Mouse (Mus musculus) liver, adult 2 months (tissue): ENCODE measurements at regions not wholly inside any gene's neighbourhood (a gene's known extent, or its start where the extent isn't known, plus 50 kb on each side); places are given as distances from the start of the nearest gene placed in this dataset.

Experiments used
- DNase-seq: peaks from one replicate; pipeline ENCODE4 v3.0.0-alpha.2; 2011; ENCODE audit warnings: low read depth, low spot score; ENCODE audit errors: extremely low read depth
- H3K27ac ChIP-seq: fragments of 200-500 bp; replicated peaks from 2 replicates; pipeline ENCODE4 v1.5.1; 2012; ENCODE audit warnings: low read depth, mild to moderate bottlenecking, control low read depth, inconsistent platforms, low read length; ENCODE audit not compliant: insufficient read depth
- H3K27me3 ChIP-seq: fragments of 200-500 bp; 2 replicates; pipeline ENCODE4 v1.6.1; 2012; ENCODE audit warnings: mild to moderate bottlenecking, moderate library complexity, low read length, inconsistent platforms; ENCODE audit not compliant: control insufficient read depth, insufficient read depth
- H3K36me3 ChIP-seq: fragments of 200-500 bp; 2 replicates; pipeline ENCODE4 v1.6.1; 2012; ENCODE audit warnings: low read length, inconsistent platforms; ENCODE audit not compliant: control insufficient read depth, insufficient read depth
- H3K4me1 ChIP-seq: fragments of 200-500 bp; 2 replicates; pipeline ENCODE4 v1.6.1; 2011; ENCODE audit warnings: low read length; ENCODE audit not compliant: control insufficient read depth, insufficient read depth
- H3K4me3 ChIP-seq: fragments of 200-500 bp; 2 replicates; pipeline ENCODE4 v1.5.1; 2011; ENCODE audit warnings: low read depth, mild to moderate bottlenecking, control low read depth, low read length, moderate library complexity; ENCODE audit not compliant: insufficient read depth
- H3K79me2 ChIP-seq: fragments of 200-500 bp; 2 replicates; pipeline ENCODE4 v1.6.1; 2012; ENCODE audit warnings: inconsistent platforms, mild to moderate bottlenecking, low read length, moderate library complexity; ENCODE audit not compliant: control insufficient read depth, insufficient read depth
- H3K9ac ChIP-seq: fragments of 200-500 bp; 2 replicates; pipeline ENCODE4 v1.6.1; 2012; ENCODE audit warnings: low read depth, mild to moderate bottlenecking, control low read depth, inconsistent platforms, low read length
- CTCF ChIP-seq: fragments of 200-500 bp; IDR thresholded peaks from 2 replicates; pipeline ENCODE4 v1.5.1; 2011; ENCODE audit warnings: low read depth, low read length, control low read depth
- POLR2A ChIP-seq: fragments of 200-500 bp; IDR thresholded peaks from 2 replicates; pipeline ENCODE4 v1.6.1; 2011; ENCODE audit warnings: low read length, control low read depth; ENCODE audit not compliant: insufficient read depth; ENCODE audit errors: extremely low read depth
- WGBS: fragments of 180-500 bp; shearing (Covaris S2); methylation state at CpG from one replicate; pipeline ENCODE4 v1.1.7; 2018; 5-methylcytosine and 5-hydroxymethylcytosine counted together

DNA sequence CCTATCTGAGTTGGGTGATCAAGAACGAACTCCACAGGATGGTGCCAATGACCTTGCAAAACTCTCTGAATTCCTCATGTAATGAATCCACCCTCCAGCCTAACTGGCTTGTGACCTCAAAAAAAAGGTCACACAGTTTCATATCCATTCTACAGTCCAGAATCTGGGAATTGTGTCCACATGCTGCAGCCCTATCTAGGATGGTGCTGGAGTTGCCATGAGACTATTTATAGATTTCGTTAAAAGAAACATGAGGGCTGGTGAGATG, 89.8 kb downstream of the Fam161a start:
- no peak for TF ChIP-seq POLR2A
- TF ChIP-seq CTCF, result no peak
- no peaks in the 10 kb centered on the region for H3K79me2 ChIP-seq
- no peak overlapping the region for H3K27ac ChIP-seq
- no peak overlapping the region for H3K9ac ChIP-seq
- DNase-seq, result no peak
- no peaks in the 10 kb centered on the region for H3K36me3 ChIP-seq
- 54% methylated on average over 2 of the region's 2 CpGs for WGBS
- H3K4me3 ChIP-seq, result no peak overlapping the region
- H3K4me1 ChIP-seq, result peaks cover 4% of the 10 kb centered on the region; the same call in 1 of the 2 replicates
- no peaks in the 10 kb centered on the region; the same call in 1 of the 2 replicates for H3K27me3 ChIP-seq

- Histone ChIP-seq H3K27ac (no peak overlapping the region), H3K4me1 (no peaks in the 10 kb centered on the region), H3K36me3 (no peaks in the 10 kb centered on the region), H3K27me3 (no peaks in the 10 kb centered on the region), H3K4me3 (no peak overlapping the region), H3K79me2 (no peaks in the 10 kb centered on the region), H3K9ac (no peak overlapping the region)
- WGBS, result 77% methylated on average over 9 of the region's 9 CpGs
- DNase-seq, result no peak
- TF ChIP-seq POLR2A, result no peak
- no peak for TF ChIP-seq CTCF
Observed at GRCm38 (mm10) chr11:23114636-23115035, 107.3 kb downstream of the Fam161a start.

- Histone ChIP-seq H3K4me3 (no peak overlapping the region), H3K27ac (no peak overlapping the region), H3K79me2 (no peaks in the 10 kb centered on the region), H3K4me1 (peaks cover 5% of the 10 kb centered on the region; the same call in 1 of the 2 replicates), H3K36me3 (no peaks in the 10 kb centered on the region), H3K27me3 (no peaks in the 10 kb centered on the region), H3K9ac (no peak overlapping the region)
- no peak for DNase-seq
- WGBS, result 95% methylated on average over 11 of the region's 11 CpGs
- TF ChIP-seq CTCF, result no peak
- no peak for TF ChIP-seq POLR2A
Observed at GRCm38 (mm10) chr11:23120533-23121210, 113.3 kb downstream of the Fam161a start.

DNA sequence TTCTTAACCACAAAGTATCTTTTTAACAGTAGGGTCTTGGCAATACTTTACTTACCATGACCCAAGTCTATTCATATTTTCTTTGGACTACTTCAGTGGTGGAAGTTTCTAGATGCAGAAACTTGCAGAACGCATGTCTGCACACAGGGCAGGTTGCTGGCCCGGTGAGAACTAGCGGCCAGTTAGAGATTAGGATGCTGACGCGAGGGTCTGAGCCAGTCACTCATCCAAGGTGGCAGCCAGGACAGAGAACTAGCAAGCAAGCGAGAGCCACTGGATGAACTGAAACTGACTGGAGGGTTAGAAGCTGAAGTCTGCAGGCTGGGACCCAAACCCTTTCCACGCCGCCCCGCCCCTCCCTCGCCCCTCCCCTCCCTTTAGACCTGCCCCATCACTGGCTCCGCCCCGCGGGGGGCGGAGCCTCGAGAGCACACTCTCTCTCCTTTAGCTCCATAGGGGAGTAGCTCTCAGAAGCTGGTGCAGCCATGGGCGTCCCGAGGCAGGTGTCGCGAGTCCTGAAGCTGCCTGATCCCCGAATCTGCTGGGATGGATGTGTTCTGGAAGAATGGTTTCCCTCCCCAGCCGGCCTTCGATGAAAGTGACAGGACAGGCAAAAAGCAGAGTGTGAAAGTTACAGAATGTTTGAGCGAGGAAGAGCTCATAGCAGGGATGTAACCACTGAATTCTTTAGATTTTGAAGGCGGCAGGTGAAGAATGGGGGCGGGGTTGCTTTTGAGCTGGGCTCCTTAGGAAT, 117.0 kb downstream of the Fam161a start:
- no peaks in the 10 kb centered on the region for H3K36me3 ChIP-seq
- H3K27me3 ChIP-seq, result no peaks in the 10 kb centered on the region
- H3K4me3 ChIP-seq, result peak overlapping the region; percentile 64
- peaks cover 5% of the 10 kb centered on the region; the same call in 1 of the 2 replicates for H3K4me1 ChIP-seq
- H3K9ac ChIP-seq, result peak overlapping the region; percentile 67
- 3% methylated on average over 25 of the region's 25 CpGs for WGBS
- no peak overlapping the region for H3K27ac ChIP-seq
- DNase-seq, result peak; percentile 46
- TF ChIP-seq POLR2A (0 out of 2 replicates have a peak, but pooled peaks have one; percentile 16), CTCF (no peak)
- H3K79me2 ChIP-seq, result no peaks in the 10 kb centered on the region

- no peaks in the 10 kb centered on the region for H3K36me3 ChIP-seq
- H3K4me3 ChIP-seq, result no peak overlapping the region
- H3K4me1 ChIP-seq, result no peaks in the 10 kb centered on the region
- TF ChIP-seq POLR2A (no peak), CTCF (no peak)
- no peak overlapping the region for H3K9ac ChIP-seq
- 69% methylated on average over 1 of the region's 1 CpGs for WGBS
- no peaks in the 10 kb centered on the region for H3K79me2 ChIP-seq
- no peak overlapping the region for H3K27ac ChIP-seq
- DNase-seq, result no peak
- no peaks in the 10 kb centered on the region for H3K27me3 ChIP-seq
Observed at GRCm38 (mm10) chr11:23131122-23131521, 123.8 kb downstream of the Fam161a start.

DNA sequence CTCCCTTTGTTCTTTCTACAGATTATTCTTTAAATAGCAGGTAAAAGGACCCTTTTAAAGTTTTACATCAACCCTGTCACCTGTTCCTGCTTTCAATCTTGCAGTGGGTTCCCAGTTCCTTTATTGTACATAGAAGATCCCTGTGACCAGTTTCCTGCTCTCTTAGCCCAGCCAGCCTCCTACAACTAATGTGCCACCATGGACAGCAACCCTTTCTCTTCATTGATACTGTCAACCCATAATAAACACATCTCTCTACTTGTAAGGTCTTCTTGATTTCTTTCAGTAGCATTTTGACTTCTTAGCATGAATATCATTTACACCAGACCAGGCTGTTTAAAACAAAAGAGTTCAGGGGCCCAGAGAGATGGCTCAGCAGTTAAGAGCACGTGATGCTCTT, 124.2 kb upstream of the Xpo1 start:
- Histone ChIP-seq H3K4me3 (no peak overlapping the region), H3K27ac (no peak overlapping the region), H3K9ac (no peak overlapping the region), H3K4me1 (no peaks in the 10 kb centered on the region), H3K36me3 (no peaks in the 10 kb centered on the region), H3K27me3 (no peaks in the 10 kb centered on the region), H3K79me2 (no peaks in the 10 kb centered on the region)
- WGBS, result 88% methylated on average over 1 of the region's 1 CpGs
- DNase-seq, result no peak
- TF ChIP-seq POLR2A (no peak), CTCF (no peak)
